In the genomic region with DNA sequence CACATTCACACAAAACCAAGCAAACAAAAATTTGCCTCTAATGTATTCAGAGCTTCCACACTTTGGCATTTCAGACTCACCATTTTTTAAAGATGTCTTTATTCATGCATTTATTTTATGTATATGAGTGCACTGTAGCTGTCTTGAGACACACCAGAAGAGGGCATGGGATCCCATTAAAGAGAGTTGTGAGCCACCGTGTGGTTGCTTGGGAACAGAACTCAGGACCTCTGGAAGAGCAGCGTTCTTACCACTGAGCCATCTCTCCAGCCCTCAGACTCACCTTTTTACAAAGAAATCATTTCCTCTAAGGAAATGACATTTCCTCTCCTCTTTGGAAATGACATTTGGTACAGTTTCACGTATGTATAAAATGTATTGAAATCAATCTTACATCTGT, we compare ENCODE assay signal across 17 mouse cellular contexts. TPM values are rescaled to one million over a fixed set of nuclear protein-coding genes. Genes with fewer than 3 reads are reported as not detected.
DNase-seq lines count a peak whose midpoint lies in the region; ATAC-seq and TF ChIP-seq lines count a peak whose summit lies in the region.
"Had no signal": no experiment of that assay in that cellular context is flagged by ENCODE, and none has a peak within 500 bp of the region (broad histone marks: within the 10 kb centered on the region; RNA-seq: fewer than 3 reads in every experiment).

No protein-coding gene starts in this region.

- 33% methylated on average over 3 of the region's 3 CpGs for WGBS in heart, postnatal 0 days

- no peak overlapping the region for H3K9ac ChIP-seq in heart, postnatal 0 days (replicated peaks; ENCODE audit: low read depth, low read length)
- H3K9ac ChIP-seq in MEL (ENCODE audit: control insufficient read depth, low read depth, low read length, poor library complexity, severe bottlenecking) = no peak overlapping the region
- H3K9ac ChIP-seq: embryonic facial prominence, embryonic 15.5 days; heart, embryonic 15.5 days; limb, embryonic 15.5 days; stomach, embryonic 15.5 days had no signal

- ATAC-seq in heart, postnatal 0 days (ENCODE audit: insufficient read depth, low read depth) = no peak

- peak; percentile 10; the same call in 1 of the 2 replicates for TF ChIP-seq CTCF in heart, postnatal 0 days (IDR thresholded peaks at IDR 0.05; ENCODE audit: low read depth)
- TF ChIP-seq CTCF in left cerebral cortex, adult 2 months (IDR thresholded peaks at IDR 0.05) = peak; percentile 30
- peak in 1 of 3 experiments; percentile 47; a peak in 2 of 6 replicates for TF ChIP-seq CTCF in MEL (IDR thresholded peaks at IDR 0.05 in 2 of 3, conservative IDR thresholded peaks at IDR 0.05 in 1 of 3; ENCODE audit: control insufficient read depth in 1 of 3, insufficient read depth in 1 of 3, low read depth in 2 of 3, low read length in 3 of 3, poor library complexity in 1 of 3, severe bottlenecking in 1 of 3)

- no peak for DNase-seq in heart, postnatal 0 days (ENCODE audit: low spot score)
- no peak for DNase-seq in heart, adult 9 months (ENCODE audit: low spot score in 2 of 2)
- DNase-seq in left cerebral cortex, adult 2 months (ENCODE audit: extremely low spot score in 1 of 2, low spot score in 2 of 2) = no peak
- no peak for DNase-seq in left cerebral cortex, postnatal 10 days (ENCODE audit: extremely low spot score in 1 of 2, low spot score in 2 of 2)
- peak; percentile 54 for DNase-seq in MEL (ENCODE audit: low read depth, low spot score)
- DNase-seq in adrenal gland, adult 8-10 months = no peak

- peak overlapping the region; percentile 57; the same call in 1 of the 2 replicates for H3K27ac ChIP-seq in heart, postnatal 0 days (ENCODE audit: low read depth)
- no peak overlapping the region for H3K27ac ChIP-seq in left cerebral cortex, adult 2 months
- no peak overlapping the region for H3K27ac ChIP-seq in MEL (ENCODE audit: control insufficient read depth, low read depth, low read length)
- H3K27ac ChIP-seq: embryonic facial prominence, embryonic 15.5 days; limb, embryonic 15.5 days; macrophage; midbrain, embryonic 10.5 days; stomach, embryonic 15.5 days had no signal

- no peak for TF ChIP-seq EP300 in heart, postnatal 0 days (IDR thresholded peaks at IDR 0.05; ENCODE audit: low read depth)
- TF ChIP-seq EP300 in MEL (IDR thresholded peaks at IDR 0.05; ENCODE audit: low read depth in 1 of 2, low read length in 2 of 2) = no peak

- H3K9me3 ChIP-seq in heart, postnatal 0 days (replicated peaks; ENCODE audit: control insufficient read depth, low read length) = no peaks in the 10 kb centered on the region
- H3K9me3 ChIP-seq in MEL (replicated peaks; ENCODE audit: insufficient read depth, low read length) = no peaks in the 10 kb centered on the region
- H3K9me3 ChIP-seq: embryonic facial prominence, embryonic 15.5 days; heart, embryonic 15.5 days; limb, embryonic 15.5 days; stomach, embryonic 15.5 days had no signal

- H3ac ChIP-seq in myocyte (ENCODE audit: control insufficient read depth, insufficient read length) = no peak overlapping the region

- peak overlapping the region; percentile 62; the same call in 1 of the 2 replicates for H3K4me2 ChIP-seq in heart, postnatal 0 days (ENCODE audit: low read depth, low read length)
- no peak overlapping the region for H3K4me2 ChIP-seq in myocyte (ENCODE audit: low read depth)

- 0 out of 2 replicates have a peak, but pooled peaks cover 5% of the 10 kb centered on the region for H3K4me1 ChIP-seq in heart, postnatal 0 days (ENCODE audit: control insufficient read depth, insufficient read depth)
- peaks cover 0 to 6% of the 10 kb centered on the region in 2 experiments; a peak in 1 of 4 replicates for H3K4me1 ChIP-seq in MEL (ENCODE audit: control insufficient read depth in 1 of 2, insufficient read depth in 2 of 2, low read length in 2 of 2)
- H3K4me1 ChIP-seq: stomach, embryonic 15.5 days had no signal

- no peaks in the 10 kb centered on the region for H3K27me3 ChIP-seq in heart, postnatal 0 days (ENCODE audit: control insufficient read depth, insufficient read depth, low read length)
- peaks cover 0 to 4% of the 10 kb centered on the region in 2 experiments for H3K27me3 ChIP-seq in MEL (ENCODE audit: control insufficient read depth in 1 of 2, insufficient read depth in 2 of 2, low read length in 2 of 2)
- H3K27me3 ChIP-seq in myocyte (ENCODE audit: control insufficient read depth, insufficient read depth, insufficient read length) = no peaks in the 10 kb centered on the region
- H3K27me3 ChIP-seq: embryonic facial prominence, embryonic 15.5 days; heart, embryonic 15.5 days; limb, embryonic 15.5 days; stomach, embryonic 15.5 days had no signal

- intact Hi-C loops in left cerebral cortex, adult 2 months (cut with DNase I) = loop anchor here (5.0 to 10.0 kb wide), 3 partner anchors 72 to 354 kb away; partner anchors contain the start of genes Cacna1f and Ccdc22
- intact Hi-C loops in left cerebral cortex, postnatal 10 days (cut with DNase I) = no loop called here

- H3K79me2 ChIP-seq in MEL (ENCODE audit: control insufficient read depth, insufficient read depth, low read length, poor library complexity) (peaks cover 1% of the 10 kb centered on the region; the same call in 1 of the 2 replicates), myocyte (ENCODE audit: control insufficient read depth, insufficient read depth) (no peaks in the 10 kb centered on the region)

- TF ChIP-seq POLR2A in MEL (IDR thresholded peaks at IDR 0.05; ENCODE audit: control insufficient read depth in 1 of 2, insufficient read depth in 1 of 2, low read depth in 1 of 2, low read length in 2 of 2, poor library complexity in 1 of 2) = no peak
- TF ChIP-seq POLR2A in myocyte (IDR thresholded peaks at IDR 0.05; ENCODE audit: insufficient read length, low read depth) = no peak

- no peaks in the 10 kb centered on the region for H3K36me3 ChIP-seq in heart, postnatal 0 days (replicated peaks; ENCODE audit: control insufficient read depth, insufficient read depth, low read length)
- H3K36me3 ChIP-seq in MEL (ENCODE audit: control insufficient read depth in 1 of 2, insufficient read depth in 2 of 2, low read length in 2 of 2) (peaks cover 0 to 3% of the 10 kb centered on the region in 2 experiments; a peak in 1 of 4 replicates), myocyte (ENCODE audit: control insufficient read depth, insufficient read depth) (no peaks in the 10 kb centered on the region)
- H3K36me3 ChIP-seq: embryonic facial prominence, embryonic 15.5 days; heart, embryonic 15.5 days; limb, embryonic 15.5 days; midbrain, embryonic 10.5 days; stomach, embryonic 15.5 days had no signal

- no peak overlapping the region for H3K4me3 ChIP-seq in heart, postnatal 0 days (ENCODE audit: low read depth, low read length)
- no peak overlapping the region for H3K4me3 ChIP-seq in left cerebral cortex, adult 2 months
- H3K4me3 ChIP-seq in MEL (ENCODE audit: control insufficient read depth in 1 of 2, insufficient read depth in 1 of 2, low read depth in 2 of 2, low read length in 2 of 2) (peak overlapping the region; percentile 54 to 67; a peak in 3 of 4 replicates), myocyte (peak overlapping the region; percentile 5)

- TF ChIP-seq RAD21 in MEL (IDR thresholded peaks at IDR 0.05; ENCODE audit: low read depth, low read length) = peak; percentile 15

RNA-seq across cellular contexts. Expression of gene Magix, which starts 2.1 kb away (rescaled TPM):
- total RNA-seq in heart, postnatal 0 days (2014; rRNA removed; ENCODE audit: low replicate concordance) = 1.1 and 2.0 TPM in 2 replicates
- 1.5 and 1.8 TPM in 2 replicates for polyA plus RNA-seq in heart, postnatal 0 days (2015; fragmentation: Nextera tagmentation; extraction: Ambion mirVana)
- under 1 TPM; 0.16 to 0.43 TPM for total RNA-seq in left cerebral cortex, adult 2 months (2021)
- total RNA-seq in left cerebral cortex, postnatal 10 days (2021) = under 1 TPM; 0.12 to 0.34 TPM
- 0.15 and 0.20 TPM in 2 replicates for total RNA-seq in MEL (2012; rRNA removed)
- polyA plus RNA-seq in MEL (2012; ENCODE audit: insufficient read depth in 1 of 2, insufficient read length in 2 of 2, low read depth in 1 of 2, low replicate concordance in 2 of 2, missing spikeins in 1 of 2) (under 1 TPM in 1 of 2 experiments, not detected in 1; 0.33 TPM), myocyte (2012; fragmentation: generic; extraction: Trizol) (0.05 TPM)
- total RNA-seq in adrenal gland, adult 8-10 months (2022) = under 1 TPM; 0.31 to 0.67 (median 0.45) TPM
- total RNA-seq: midbrain, postnatal 0 days had no signal
- polyA plus RNA-seq: activated CD4-positive, CD25-positive, alpha-beta regulatory T cell, adult 4 months; inflammation-experienced regulatory T-cells, adult 6 months; liver, embryonic 16.5 days; midbrain, embryonic 10.5 days had no signal

RNA-seq across cellular contexts. Expression of gene Plp2, which starts 7.8 kb away (rescaled TPM):
- 134 and 184 TPM in 2 replicates for total RNA-seq in heart, postnatal 0 days (2014; rRNA removed; ENCODE audit: low replicate concordance)
- 91.1 and 95.7 TPM in 2 replicates for polyA plus RNA-seq in heart, postnatal 0 days (2015; fragmentation: Nextera tagmentation; extraction: Ambion mirVana)
- total RNA-seq in left cerebral cortex, adult 2 months (2021) = 1 to 10 TPM; 6.5 to 8.8 TPM
- 10 to 100 TPM; 15.6 to 18.1 TPM for total RNA-seq in left cerebral cortex, postnatal 10 days (2021)
- 95.7 and 148 TPM in 2 replicates for total RNA-seq in MEL (2012; rRNA removed)
- polyA plus RNA-seq in MEL (2012; ENCODE audit: insufficient read depth in 1 of 2, insufficient read length in 2 of 2, low read depth in 1 of 2, low replicate concordance in 2 of 2, missing spikeins in 1 of 2) = 100 to 1,000 TPM; 163 to 407 TPM
- 294 TPM for polyA plus RNA-seq in myocyte (2012; fragmentation: generic; extraction: Trizol)
- 10 to 100 TPM; 57.7 to 99.2 (median 78.7) TPM for total RNA-seq in adrenal gland, adult 8-10 months (2022)

RNA-seq across cellular contexts. Expression of gene Gpkow, which starts 17.9 kb away (rescaled TPM):
- total RNA-seq in heart, postnatal 0 days (2014; rRNA removed; ENCODE audit: low replicate concordance) = 2.8 and 9.9 TPM in 2 replicates
- polyA plus RNA-seq in heart, postnatal 0 days (2015; fragmentation: Nextera tagmentation; extraction: Ambion mirVana) = 21.3 and 22.7 TPM in 2 replicates
- total RNA-seq in left cerebral cortex, adult 2 months (2021) = 10 to 100 TPM; 32.9 to 34.5 TPM
- 10 to 100 TPM; 37.1 to 39.3 TPM for total RNA-seq in left cerebral cortex, postnatal 10 days (2021)
- total RNA-seq in MEL (2012; rRNA removed) = 23.0 and 23.4 TPM in 2 replicates
- polyA plus RNA-seq in MEL (2012; ENCODE audit: insufficient read depth in 1 of 2, insufficient read length in 2 of 2, low read depth in 1 of 2, low replicate concordance in 2 of 2, missing spikeins in 1 of 2) (100 to 1,000 TPM in 1 of 2 experiments, 10 to 100 TPM in 1; 37.0 to 539 TPM), myocyte (2012; fragmentation: generic; extraction: Trizol) (17.1 TPM)
- total RNA-seq in adrenal gland, adult 8-10 months (2022) = 10 to 100 TPM; 57.1 to 76.9 (median 64.6) TPM

RNA-seq across cellular contexts. Expression of gene Prickle3, which starts 21.9 kb away (rescaled TPM):
- total RNA-seq in heart, postnatal 0 days (2014; rRNA removed; ENCODE audit: low replicate concordance) = 9.2 and 15.7 TPM in 2 replicates
- 7.9 and 8.1 TPM in 2 replicates for polyA plus RNA-seq in heart, postnatal 0 days (2015; fragmentation: Nextera tagmentation; extraction: Ambion mirVana)
- 1 to 10 TPM; 1.1 to 2.4 TPM for total RNA-seq in left cerebral cortex, adult 2 months (2021)
- 1 to 10 TPM; 1.2 to 1.3 TPM for total RNA-seq in left cerebral cortex, postnatal 10 days (2021)
- total RNA-seq in MEL (2012; rRNA removed) = 1.2 TPM in 2 replicates
- polyA plus RNA-seq in MEL (2012; ENCODE audit: insufficient read depth in 1 of 2, insufficient read length in 2 of 2, low read depth in 1 of 2, low replicate concordance in 2 of 2, missing spikeins in 1 of 2) = 1 to 10 TPM in 1 of 2 experiments, not detected in 1; 3.3 TPM
- 3.8 TPM for polyA plus RNA-seq in myocyte (2012; fragmentation: generic; extraction: Trizol)
- 10 to 100 TPM in 3 of 4 experiments, 1 to 10 TPM in 1; 9.6 to 14.5 (median 12.8) TPM for total RNA-seq in adrenal gland, adult 8-10 months (2022)

RNA-seq across cellular contexts. Expression of gene Wdr45, which starts 35.1 kb away (rescaled TPM):
- total RNA-seq in heart, postnatal 0 days (2014; rRNA removed; ENCODE audit: low replicate concordance) = 24.2 and 52.7 TPM in 2 replicates
- polyA plus RNA-seq in heart, postnatal 0 days (2015; fragmentation: Nextera tagmentation; extraction: Ambion mirVana) = 27.1 and 29.2 TPM in 2 replicates
- 10 to 100 TPM; 61.0 to 68.9 TPM for total RNA-seq in left cerebral cortex, adult 2 months (2021)
- 10 to 100 TPM; 38.5 to 43.3 TPM for total RNA-seq in left cerebral cortex, postnatal 10 days (2021)
- total RNA-seq in MEL (2012; rRNA removed) = 13.9 and 16.0 TPM in 2 replicates
- polyA plus RNA-seq in MEL (2012; ENCODE audit: insufficient read depth in 1 of 2, insufficient read length in 2 of 2, low read depth in 1 of 2, low replicate concordance in 2 of 2, missing spikeins in 1 of 2) (10 to 100 TPM in 1 of 2 experiments, not detected in 1; 36.1 TPM), myocyte (2012; fragmentation: generic; extraction: Trizol) (38.9 TPM)
- 10 to 100 TPM; 68.5 to 92.2 (median 76.2) TPM for total RNA-seq in adrenal gland, adult 8-10 months (2022)

Comparison
In these comparisons a context has a peak if more than half of its experiments do, and no peak if none do; other contexts are left out.
1. H3K4me3 ChIP-seq: peak in MEL (2 of 2) and myocyte (single experiment); none in heart, postnatal 0 days (single experiment) and left cerebral cortex, adult 2 months (single experiment).